Mouse (Mus musculus) stomach, embryonic 15.5 days (tissue): Measurements from ENCODE around the gene Defb23. TPM values are rescaled to one million over a fixed set of nuclear protein-coding genes. Genes with fewer than 3 reads are reported as not detected.

ENCODE experiments used
- ATAC-seq: fragments of 200-750 bp; cut with Nextera tagmentation; 2 replicates; pipeline ENCODE4 v1.8.0; 2017; ENCODE audit warnings: low read depth, moderate number of reproducible peaks, moderate TSS enrichment; ENCODE audit not compliant: insufficient read depth, low FRiP score
- H3K27ac ChIP-seq: fragments of 300-500 bp; sonication (generic); 2 replicates; pipeline ENCODE4 v1.5.1; 2015; ENCODE audit warnings: mild to moderate bottlenecking, inconsistent platforms
- H3K27me3 ChIP-seq: fragments of 300-500 bp; sonication (generic); replicated peaks from 2 replicates; pipeline ENCODE4 v1.6.1; 2015; ENCODE audit warnings: inconsistent platforms
- H3K36me3 ChIP-seq: fragments of 300-500 bp; sonication (generic); 2 replicates; pipeline ENCODE4 v1.6.1; 2015; ENCODE audit warnings: inconsistent platforms
- H3K4me1 ChIP-seq: fragments of 300-500 bp; sonication (generic); 2 replicates; pipeline ENCODE4 v1.6.1; 2015; ENCODE audit warnings: inconsistent platforms
- H3K4me2 ChIP-seq: fragments of 300-500 bp; sonication (generic); 2 replicates; pipeline ENCODE4 v1.6.1; 2015; ENCODE audit warnings: mild to moderate bottlenecking, inconsistent platforms
- H3K4me3 ChIP-seq: fragments of 300-500 bp; sonication (generic); replicated peaks from 2 replicates; pipeline ENCODE4 v1.5.1; 2015; ENCODE audit warnings: inconsistent platforms
- H3K9ac ChIP-seq: fragments of 300-500 bp; sonication (generic); 2 replicates; pipeline ENCODE4 v1.6.1; 2015; ENCODE audit warnings: inconsistent platforms
- H3K9me3 ChIP-seq: fragments of 300-500 bp; sonication (generic); 2 replicates; pipeline ENCODE4 v1.6.1; 2016; ENCODE audit warnings: inconsistent platforms
- WGBS: fragments of 180-500 bp; shearing (Covaris S2); methylation state at CpG from one replicate; pipeline ENCODE4 v1.1.7; 2015; 5-methylcytosine and 5-hydroxymethylcytosine counted together
- polyA plus RNA-seq: library from polyadenylated mRNA; unstranded; fragments of >200 nt; fragmentation: Nextera tagmentation; extraction: Ambion mirVana; gene quantifications from 2 replicates; pipeline ENCODE4 v1.2.1, GENCODE M21; 2015

Defb23 gene
- polyA plus RNA-seq, 1 experiment from 2014 or later = not detected

GRCm38 (mm10) chr2:152409781-152410180 is 54.6 kb downstream of the Defb23 start:
- no peaks in the 10 kb centered on the region for H3K27me3 ChIP-seq
- H3K4me3 ChIP-seq = no peak overlapping the region
- H3K36me3 ChIP-seq = no peaks in the 10 kb centered on the region
- H3K9me3 ChIP-seq = no peaks in the 10 kb centered on the region
- WGBS = 66% methylated on average over 6 of the region's 6 CpGs
- no peak for ATAC-seq
- H3K9ac ChIP-seq = no peak overlapping the region
- H3K4me2 ChIP-seq = no peak overlapping the region
- peak overlapping the region; percentile 94; the same call in 1 of the 2 replicates for H3K27ac ChIP-seq
- H3K4me1 ChIP-seq = peaks cover 27% of the 10 kb centered on the region

Other genes starting within 250 kb of the Defb23 start
- 75.3 and 89.8 TPM in 2 replicates for gene Csnk2a1, start 237.8 kb downstream of the Defb23 start, polyA plus RNA-seq
- 37.8 and 39.8 TPM in 2 replicates for gene Tbc1d20, start 170.8 kb downstream of the Defb23 start, polyA plus RNA-seq
- gene Rbck1, start 132.0 kb downstream of the Defb23 start, polyA plus RNA-seq = 81.9 and 86.5 TPM in 2 replicates
- gene Trib3, start 120.6 kb downstream of the Defb23 start, polyA plus RNA-seq = 2.1 and 2.2 TPM in 2 replicates
- gene Nrsn2, start 88.0 kb downstream of the Defb23 start, polyA plus RNA-seq = 2.0 and 2.3 TPM in 2 replicates
- 7.2 and 8.0 TPM in 2 replicates for gene Sox12, start 66.6 kb downstream of the Defb23 start, polyA plus RNA-seq
- 40.0 and 40.1 TPM in 2 replicates for gene Zcchc3, start 49.6 kb downstream of the Defb23 start, polyA plus RNA-seq
- gene 6820408C15Rik, start 49.0 kb downstream of the Defb23 start, polyA plus RNA-seq = 0.52 and 0.85 TPM in 2 replicates
- not detected in 2 replicates for gene Defb20, start 12.4 kb upstream of the Defb23 start, polyA plus RNA-seq
- not detected in 2 replicates for gene Defb22, start 25.5 kb upstream of the Defb23 start, polyA plus RNA-seq
- not detected in 2 replicates for gene Defb26, start 47.1 kb upstream of the Defb23 start, polyA plus RNA-seq
- gene Defb28, start 53.6 kb upstream of the Defb23 start, polyA plus RNA-seq = not detected in 2 replicates
- gene Defb29, start 75.5 kb upstream of the Defb23 start, polyA plus RNA-seq = not detected in 2 replicates
- gene Gm17416, start 104.7 kb upstream of the Defb23 start, polyA plus RNA-seq = not detected in 2 replicates
- not detected in 2 replicates for gene Defb21, start 108.1 kb upstream of the Defb23 start, polyA plus RNA-seq
- not detected in 2 replicates for gene Defb19, start 115.7 kb upstream of the Defb23 start, polyA plus RNA-seq
- gene Defb45, start 134.8 kb upstream of the Defb23 start, polyA plus RNA-seq = not detected in 2 replicates
- not detected in 2 replicates for gene Defb36, start 139.7 kb upstream of the Defb23 start, polyA plus RNA-seq
- 1.2 and 1.6 TPM in 2 replicates for gene Defb25, start 158.4 kb upstream of the Defb23 start, polyA plus RNA-seq
- 19.1 and 22.7 TPM in 2 replicates for gene Rem1, start 162.3 kb upstream of the Defb23 start, polyA plus RNA-seq
- 122 and 135 TPM in 2 replicates for gene H13, start 204.8 kb upstream of the Defb23 start, polyA plus RNA-seq
- gene Mcts2, start 222.4 kb upstream of the Defb23 start, polyA plus RNA-seq = 23.1 and 26.7 TPM in 2 replicates